Mouse (Mus musculus): Measurements from ENCODE around the gene Pheta2.
"Not testable (repeated sequence)": the region's sequence is repeated elsewhere in the genome, so short reads cannot be mapped to it uniquely, and the experiment has no call there.

Gene Pheta2

GRCm38 (mm10) chr15:82368851-82369250, 30.1 kb downstream of the Pheta2 start:
- DNase-seq (ENCODE audit: low read depth) = no peak

GRCm38 (mm10) chr15:82372446-82372845, 33.7 kb downstream of the Pheta2 start:
- DNase-seq (ENCODE audit: low read depth) = no peak

- no peak for DNase-seq (ENCODE audit: low read depth)
These were observed 34.2 kb downstream of the Pheta2 start for GRCm38 (mm10) chr15:82372991-82373390.

GRCm38 (mm10) chr15:82374437-82374836, 35.7 kb downstream of the Pheta2 start:
- no peak for DNase-seq (ENCODE audit: low read depth)

GRCm38 (mm10) chr15:82375855-82376254, 37.1 kb downstream of the Pheta2 start:
- DNase-seq (ENCODE audit: low read depth) = no peak

DNA sequence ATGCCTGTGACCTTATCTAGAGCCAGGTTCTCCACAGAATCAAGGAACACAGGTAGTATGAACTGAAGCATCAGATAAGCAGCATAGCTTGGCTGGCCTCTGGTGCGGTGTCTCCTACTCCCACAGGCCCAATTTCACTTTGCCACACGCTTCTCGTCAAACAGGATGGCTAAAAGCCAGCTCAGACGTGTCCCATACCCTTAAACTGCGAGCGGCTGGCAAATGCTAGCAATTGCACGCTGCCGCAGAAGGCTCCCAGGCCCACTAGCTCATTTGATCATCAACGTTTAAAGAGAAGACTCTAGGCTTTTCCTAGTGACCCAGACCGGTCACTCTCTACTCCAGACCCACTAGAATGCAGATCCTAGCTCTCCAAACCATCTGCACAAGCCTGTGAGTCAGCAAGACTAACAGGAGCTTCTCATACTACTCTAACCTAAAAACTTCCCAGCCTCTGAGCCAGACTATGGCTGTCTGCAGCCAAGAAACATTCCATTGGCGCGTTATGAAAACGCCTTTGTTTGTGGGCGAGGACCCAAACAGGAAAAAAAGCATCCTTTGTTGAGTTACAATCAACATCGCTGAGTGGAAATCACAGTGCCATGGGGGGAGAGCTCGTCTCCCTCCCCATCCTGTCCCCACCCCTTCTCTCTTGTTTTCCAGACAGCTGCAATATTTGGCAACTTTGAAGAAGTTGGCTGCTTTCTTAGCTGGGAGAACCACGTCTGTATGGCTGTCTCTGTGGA, 37.8 kb downstream of the Pheta2 start:
- DNase-seq (ENCODE audit: low read depth) = no peak

GRCm38 (mm10) chr15:82377701-82378100, 39.0 kb downstream of the Pheta2 start:
- DNase-seq (ENCODE audit: low read depth) = no peak

DNA sequence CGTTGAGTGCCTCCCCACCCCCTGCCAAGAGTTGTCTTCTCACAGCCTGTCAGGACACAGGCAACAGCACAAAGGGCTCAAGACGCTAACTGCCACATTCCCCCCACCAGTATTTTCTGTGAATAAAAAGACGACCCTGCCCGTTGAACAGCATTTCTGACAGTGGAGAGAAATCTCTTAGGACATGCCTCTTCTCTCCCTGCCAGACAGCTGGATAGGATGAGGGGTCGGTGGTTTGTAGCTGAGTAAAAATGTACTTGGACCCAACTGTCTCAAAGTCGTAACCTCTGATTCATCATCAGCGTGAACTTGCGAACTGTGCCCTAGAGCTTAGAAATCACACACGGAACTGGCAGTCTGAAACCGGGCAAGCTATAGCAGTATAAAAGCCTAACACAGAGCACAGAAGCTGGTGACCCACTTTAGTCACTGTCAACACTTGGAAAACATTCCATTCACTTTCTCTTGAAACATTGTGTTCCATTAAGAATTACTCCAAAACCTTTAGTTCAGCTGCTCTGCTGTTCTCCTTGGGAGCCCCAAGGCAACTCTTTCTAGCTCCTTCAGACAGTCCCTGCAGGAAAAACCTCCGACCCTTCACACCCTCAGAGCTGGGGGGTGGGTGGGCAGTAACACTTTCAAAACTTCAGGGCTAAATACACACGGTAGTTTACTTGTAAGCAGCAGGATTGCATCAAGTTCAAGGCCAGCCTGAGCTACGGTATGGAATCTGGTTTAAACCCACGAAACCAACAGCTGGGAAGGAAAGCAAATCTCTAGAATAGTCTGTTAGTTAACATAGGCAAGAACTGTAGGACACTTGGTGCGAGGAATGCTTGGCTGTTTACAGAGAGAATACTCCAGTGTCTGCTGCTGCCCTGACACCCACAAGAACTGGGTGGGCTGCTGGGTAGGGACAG, 39.8 kb downstream of the Pheta2 start:
- no peak for DNase-seq (ENCODE audit: low read depth)

DNA sequence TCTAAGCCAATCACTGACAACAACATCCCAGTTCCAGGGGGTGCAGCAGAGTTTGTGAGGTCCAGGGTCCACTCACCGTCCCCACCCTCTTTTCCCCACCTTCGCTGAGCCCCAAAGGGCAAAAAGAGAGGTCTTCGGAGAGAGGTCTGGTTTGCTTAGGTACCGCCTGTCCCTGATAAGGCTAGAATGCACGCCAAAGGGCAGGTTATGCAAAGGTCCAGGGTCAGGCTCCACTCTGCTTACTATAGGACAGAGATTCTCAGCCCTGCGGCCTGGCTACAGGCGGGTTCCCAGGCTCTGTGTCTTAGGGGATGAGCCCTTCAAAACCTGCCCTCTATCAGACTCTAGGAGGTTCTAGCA, 40.7 kb downstream of the Pheta2 start:
- DNase-seq (ENCODE audit: low read depth) = no peak

DNA sequence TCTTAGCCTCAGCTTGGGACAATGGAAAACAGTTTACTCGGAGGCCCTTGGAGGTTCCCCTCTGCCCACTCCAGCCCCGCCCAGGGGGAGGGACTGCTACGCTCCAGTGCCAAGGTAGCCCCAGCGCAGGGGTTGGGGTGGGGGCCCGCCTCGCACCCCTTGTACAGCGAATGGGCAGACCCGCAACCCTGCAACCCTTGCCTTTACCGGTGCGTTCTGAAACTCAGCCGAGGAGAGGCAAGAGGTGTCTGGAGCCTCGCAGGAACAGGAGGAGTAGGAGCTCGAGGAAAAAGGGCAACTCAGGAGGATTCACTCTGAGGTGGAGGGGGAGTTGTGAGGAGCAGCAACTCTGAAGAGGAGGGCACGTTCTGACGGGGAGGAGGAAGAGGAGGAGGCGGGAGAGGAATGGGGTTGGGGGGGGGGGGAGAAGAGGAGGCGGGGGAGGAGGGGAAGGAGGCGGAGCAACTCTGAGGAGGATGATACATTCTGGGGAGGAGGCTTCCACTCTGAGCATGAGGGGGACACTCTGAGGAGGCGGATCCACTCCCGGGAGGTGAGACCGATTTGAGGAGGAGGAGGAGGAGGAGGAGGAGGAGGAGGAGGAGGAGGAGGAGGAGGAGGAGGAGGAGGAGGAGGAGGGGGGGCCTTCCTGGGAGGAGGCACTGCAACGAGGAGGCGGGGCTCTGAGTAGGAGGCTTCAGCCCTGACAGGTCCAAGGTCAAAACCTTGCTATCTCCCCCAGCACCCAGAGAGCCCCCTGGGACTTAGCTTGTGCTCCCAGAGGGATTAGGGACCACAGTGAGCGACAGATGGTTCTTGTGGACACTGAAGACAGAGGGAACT, 41.4 kb downstream of the Pheta2 start, which contains the start of gene Cyp2d22:
Gene Cyp2d22, minus strand, starts transcription at position 390 of the 843 bp plus-strand sequence.
- DNase-seq (ENCODE audit: low read depth) = no peak

DNA sequence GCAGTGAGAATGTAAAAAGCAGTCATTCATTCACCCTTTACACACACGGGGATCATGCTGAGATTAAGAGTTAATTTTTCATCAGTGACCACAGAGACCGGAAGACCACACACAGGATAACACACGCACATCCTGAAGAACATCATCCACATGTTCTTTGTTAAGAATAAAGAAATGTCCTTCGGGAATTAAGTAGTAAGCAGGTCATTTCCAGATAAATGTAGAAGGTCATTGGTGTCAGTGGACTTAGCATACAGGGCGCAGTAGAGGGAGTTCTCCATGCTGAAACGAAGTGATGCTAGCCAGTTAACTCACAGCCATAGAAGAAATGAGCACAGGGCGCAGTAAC, 41.9 kb downstream of the Pheta2 start:
- no peak for DNase-seq (ENCODE audit: low read depth)

DNA sequence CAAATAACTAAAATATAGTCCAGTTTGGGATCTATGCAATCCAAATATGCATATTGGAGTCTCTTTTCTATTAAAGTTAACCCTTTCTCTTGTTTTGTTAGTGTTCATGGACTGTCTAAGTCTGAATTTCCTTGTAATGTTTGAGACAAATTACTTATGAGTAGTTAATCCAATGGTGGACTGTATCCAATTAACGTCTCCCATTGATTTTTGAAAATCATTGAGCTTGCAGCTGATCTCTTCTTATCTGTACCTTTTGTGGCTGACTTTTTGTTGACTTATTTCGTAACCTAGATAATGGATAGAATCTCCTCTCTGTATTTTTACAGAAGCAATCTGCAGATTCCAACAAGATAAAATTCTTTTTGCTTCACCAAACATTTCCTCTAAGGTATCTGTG, 43.7 kb downstream of the Pheta2 start:
- no peak for DNase-seq (ENCODE audit: low read depth)

GRCm38 (mm10) chr15:82385729-82386128, 47.0 kb downstream of the Pheta2 start:
- DNase-seq (ENCODE audit: low read depth) = no peak

- DNase-seq (ENCODE audit: low read depth) = not testable (repeated sequence)
These were observed 51.2 kb downstream of the Pheta2 start for GRCm38 (mm10) chr15:82389916-82390315.

GRCm38 (mm10) chr15:82393922-82394321, 55.2 kb downstream of the Pheta2 start, which contains the start of gene Cyp2d11:
Gene Cyp2d11 (minus strand): TSS chr15:82394022.
- not testable (repeated sequence) for DNase-seq (ENCODE audit: low read depth)
